Mouse (Mus musculus): Measurements from ENCODE around the gene A430078G23Rik.

The A430078G23Rik gene

GRCm38 (mm10) chr8:3414639-3415190, 61.5 kb downstream of the A430078G23Rik start:
- DNase-seq: no peak

- DNase-seq: no peak
These were observed 62.0 kb downstream of the A430078G23Rik start for GRCm38 (mm10) chr8:3415259-3415658.

- no peak for DNase-seq
These were observed 62.4 kb downstream of the A430078G23Rik start for GRCm38 (mm10) chr8:3415661-3416060.

- no peak for DNase-seq
These were observed 63.6 kb downstream of the A430078G23Rik start for GRCm38 (mm10) chr8:3416846-3417245.

- DNase-seq: no peak
These were observed 64.2 kb downstream of the A430078G23Rik start for GRCm38 (mm10) chr8:3417455-3417854.

- no peak for DNase-seq
These were observed 64.9 kb downstream of the A430078G23Rik start for GRCm38 (mm10) chr8:3418101-3418500.

GRCm38 (mm10) chr8:3420105-3420706, 67.0 kb downstream of the A430078G23Rik start:
- DNase-seq: no peak

- DNase-seq: no peak
These were observed 68.3 kb downstream of the A430078G23Rik start for GRCm38 (mm10) chr8:3421507-3421906.

GRCm38 (mm10) chr8:3425217-3425616, 72.0 kb downstream of the A430078G23Rik start:
- DNase-seq: no peak

- DNase-seq: no peak
These were observed 73.0 kb downstream of the A430078G23Rik start for GRCm38 (mm10) chr8:3426211-3426610.

- DNase-seq: no peak
These were observed 75.2 kb downstream of the A430078G23Rik start for GRCm38 (mm10) chr8:3428426-3428825.

- peak; percentile 76 for DNase-seq
These were observed 76.8 kb downstream of the A430078G23Rik start for GRCm38 (mm10) chr8:3429966-3430365.

GRCm38 (mm10) chr8:3431113-3431512, 77.9 kb downstream of the A430078G23Rik start:
- no peak for DNase-seq

GRCm38 (mm10) chr8:3436492-3436891, 83.3 kb downstream of the A430078G23Rik start:
- no peak for DNase-seq

GRCm38 (mm10) chr8:3439510-3439909, 86.3 kb downstream of the A430078G23Rik start:
- DNase-seq: no peak

All from cerebellum, adult 11-12 months (tissue).